Mouse (Mus musculus) lung, postnatal 4 days (tissue): ENCODE data around the gene Kncn.
A peak's percentile ranks its signal among the peaks of the same experiment; 100 is the strongest.

ENCODE experiments used
- DNase-seq, 2 experiments: peaks; one replicate each; pipeline ENCODE4 v3.0.0; 2021

Kncn gene

DNA sequence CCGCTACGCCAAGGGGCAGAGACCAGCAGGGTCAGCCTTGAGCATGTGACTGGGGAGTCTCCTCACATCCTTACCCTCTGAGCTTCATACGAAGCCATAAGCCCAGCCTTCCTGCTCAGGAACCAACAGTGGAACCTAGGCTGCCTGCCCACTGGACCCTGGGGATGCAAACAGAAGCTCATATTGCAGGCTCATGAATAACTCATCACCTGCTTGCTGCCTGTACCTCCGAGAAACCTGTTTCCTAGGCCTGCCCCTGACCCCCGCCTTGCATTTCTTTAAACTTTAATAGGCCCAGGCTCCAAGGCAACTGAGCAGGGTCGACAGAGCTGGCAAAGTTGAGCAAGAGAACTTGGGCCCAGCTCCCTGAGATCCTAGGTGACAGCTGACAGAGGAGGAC is at the start of gene Kncn:
TSS of gene Kncn (plus strand) at position 379 of the 400 bp plus-strand sequence.
- no peak for DNase-seq

DNA sequence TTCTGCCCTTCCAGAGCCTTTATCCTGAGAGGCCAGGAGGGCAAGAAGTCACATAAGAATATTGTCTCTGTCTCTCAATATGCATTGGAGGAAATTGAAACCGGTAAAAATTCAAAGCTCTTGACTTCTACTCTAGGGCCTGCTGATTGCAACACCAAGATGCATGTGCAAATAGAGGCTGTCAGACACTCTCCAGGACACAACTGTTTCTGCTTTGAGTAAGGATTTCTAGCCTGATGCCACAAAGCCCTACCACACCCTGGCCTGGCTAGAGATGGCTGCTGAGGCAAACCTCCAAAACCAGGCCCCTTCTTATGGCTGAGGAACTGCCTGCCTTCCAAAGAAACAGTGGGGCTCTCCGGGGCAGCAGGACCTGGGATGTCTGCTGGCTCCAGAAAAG is 48.6 kb upstream of the Kncn start:
- DNase-seq = no peak

DNA sequence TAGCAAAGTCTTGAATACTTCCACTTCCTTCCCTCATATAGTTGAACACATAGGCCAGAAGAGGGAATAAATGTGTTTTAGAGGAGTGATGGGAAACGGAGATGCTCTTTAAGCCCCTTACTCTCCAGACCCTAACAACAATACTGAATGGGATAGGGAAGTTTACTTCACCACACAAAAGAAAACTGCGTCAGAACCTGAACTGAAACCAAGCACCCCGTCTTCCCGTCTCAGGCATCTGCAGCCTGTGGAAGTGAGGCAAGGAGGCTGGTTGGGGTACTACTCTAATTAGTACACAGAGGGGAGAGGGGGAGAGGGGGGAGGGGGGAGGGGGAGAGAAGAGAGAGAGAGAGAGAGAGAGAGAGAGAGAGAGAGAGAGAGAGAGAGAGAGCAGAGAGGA is 46.0 kb upstream of the Kncn start:
- DNase-seq = no peak

DNA sequence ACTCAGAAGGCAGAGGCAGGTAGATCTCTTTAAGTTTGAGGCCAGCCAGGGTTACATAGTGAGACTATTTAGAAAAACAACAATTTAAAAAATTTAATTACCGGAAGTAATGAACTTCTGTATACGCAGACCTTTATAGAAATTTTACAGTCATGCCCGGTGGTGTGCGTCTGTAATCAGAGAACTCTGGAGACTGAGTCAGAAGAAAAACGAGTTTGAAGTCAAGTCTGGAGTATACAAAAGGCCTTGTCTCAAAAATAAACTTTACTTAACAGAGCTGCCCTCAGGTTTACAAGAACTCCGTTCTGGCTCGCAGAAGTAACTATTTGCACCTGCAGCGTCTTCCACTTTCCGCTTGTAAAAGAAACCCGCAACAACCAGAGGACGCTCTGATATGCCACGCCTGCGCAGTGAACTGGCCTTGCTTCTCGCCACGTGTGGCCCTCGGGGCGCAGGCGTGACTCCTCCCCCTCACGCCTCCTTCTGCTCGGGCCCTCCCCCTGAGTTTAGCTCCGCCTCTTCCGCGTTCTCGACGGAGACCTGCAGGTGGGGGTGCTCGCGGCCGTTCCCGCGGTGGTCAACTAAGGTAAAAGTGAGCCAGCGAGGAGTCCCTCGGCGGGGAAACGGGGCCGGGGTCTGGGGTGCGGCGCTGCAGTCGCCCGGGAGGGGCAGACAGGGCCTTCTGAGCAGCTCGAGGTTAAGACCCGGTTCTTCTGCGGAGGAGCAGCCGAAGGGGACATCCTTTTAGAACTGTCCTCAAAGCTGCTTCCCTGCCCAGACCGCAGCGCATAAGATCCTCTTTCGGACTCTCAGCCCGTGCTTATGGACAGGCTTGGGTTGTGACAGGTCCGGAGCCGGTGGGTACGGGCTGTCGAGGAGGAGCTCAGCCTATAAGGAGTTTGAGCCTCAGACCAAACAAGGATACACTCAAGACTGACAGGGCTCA is 45.2 kb upstream of the Kncn start, which contains the start of gene Mknk1:
TSS of gene Mknk1 (plus strand) at position 503 of the 946 bp plus-strand sequence.
- DNase-seq = peak; percentile 95

DNA sequence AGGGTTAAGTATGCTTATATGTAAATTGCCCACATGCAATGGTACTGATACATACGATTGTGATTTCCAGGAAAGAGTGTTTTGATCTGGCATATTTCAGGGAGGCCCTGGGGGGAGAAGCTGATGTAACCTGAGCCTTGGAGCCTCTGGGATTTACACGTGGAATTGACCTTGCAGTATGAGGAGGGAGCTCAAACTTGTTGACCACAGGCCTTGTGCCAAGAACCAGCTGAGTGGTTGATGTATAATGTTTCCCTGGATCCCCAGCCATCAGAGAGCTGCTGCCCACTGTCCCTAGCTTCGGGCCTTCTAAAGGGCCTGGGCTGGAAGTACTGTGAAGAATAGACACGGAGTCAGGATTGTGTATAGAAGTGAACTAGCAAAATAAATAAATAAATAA is 44.2 kb upstream of the Kncn start:
- no peak for DNase-seq

DNA sequence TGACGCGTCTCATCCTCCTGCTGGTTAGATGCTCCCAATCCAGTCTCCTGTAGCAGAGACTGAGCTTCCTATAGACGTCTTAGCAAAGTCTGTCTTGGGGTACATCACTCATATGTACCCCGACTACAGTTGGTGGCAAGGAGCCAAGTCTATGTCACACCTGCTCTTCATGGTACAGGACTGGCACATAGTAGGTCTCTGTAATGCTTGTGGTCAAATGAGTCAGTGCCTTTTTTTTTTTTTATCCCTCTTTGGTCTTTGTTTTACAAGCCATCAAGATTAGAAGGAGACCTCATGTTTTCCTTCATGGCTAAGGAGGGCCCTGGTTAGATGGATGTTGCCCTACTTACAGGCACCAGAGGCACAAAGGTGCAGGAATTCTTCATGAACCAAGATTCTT is 43.4 kb upstream of the Kncn start:
- no peak for DNase-seq

DNA sequence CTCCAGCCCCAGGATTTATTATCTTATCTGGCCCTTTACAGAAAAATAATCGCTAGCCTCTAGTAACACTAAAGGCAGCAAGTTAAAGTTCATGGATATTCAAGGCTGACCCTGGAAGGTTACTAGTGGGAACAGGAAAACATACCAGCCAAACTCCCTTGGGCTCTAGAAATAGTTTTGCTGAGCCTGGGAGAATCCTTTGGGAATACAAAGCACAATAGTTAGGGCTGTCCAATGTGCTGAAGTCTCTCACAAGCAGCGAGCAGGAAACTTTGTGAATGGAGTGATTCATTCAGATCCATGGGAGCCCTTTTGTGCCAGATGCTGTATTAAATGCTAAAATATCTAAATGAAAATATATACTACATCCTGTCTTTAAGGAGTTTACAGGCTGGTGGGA is 37.5 kb upstream of the Kncn start:
- DNase-seq = no peak

DNA sequence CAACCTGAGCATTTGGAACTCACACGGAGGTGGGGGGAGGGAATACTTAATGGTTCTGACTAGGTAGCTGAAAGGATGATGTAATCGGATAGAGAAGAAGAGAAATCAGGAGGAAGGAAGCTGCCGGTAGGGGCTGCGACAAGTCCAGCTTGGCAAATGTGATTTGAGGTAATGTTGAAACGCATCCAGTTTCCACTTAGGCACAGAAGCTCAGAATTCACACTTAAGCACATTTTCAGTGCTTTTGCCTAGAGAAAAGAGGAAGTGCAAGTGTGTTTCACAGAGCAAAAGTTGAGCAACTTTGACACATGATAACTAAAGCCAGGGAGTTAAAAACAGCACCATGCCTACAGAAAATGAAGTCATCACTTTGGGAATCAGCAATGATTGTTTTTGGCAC is 36.8 kb upstream of the Kncn start:
- DNase-seq = peak; percentile 41

DNA sequence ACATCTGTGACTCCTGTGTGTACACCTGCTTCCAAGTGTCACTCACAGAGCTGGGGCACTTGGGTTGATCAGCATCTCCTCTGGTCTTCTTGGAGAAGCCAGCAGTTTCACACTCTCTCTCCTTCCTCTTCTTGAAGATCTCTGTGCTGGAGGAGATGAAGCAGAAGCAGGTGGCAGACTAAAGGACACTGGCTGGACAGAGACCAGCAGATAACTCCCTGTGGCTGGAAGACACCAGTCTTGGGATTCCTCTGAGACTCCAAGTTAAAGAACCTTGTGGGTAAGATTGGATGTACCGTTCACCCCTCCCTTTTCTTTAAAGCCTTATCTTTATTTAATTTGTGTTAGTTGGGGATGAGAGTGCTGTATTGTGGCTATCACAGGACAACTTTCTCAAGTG is 36.1 kb upstream of the Kncn start:
- DNase-seq = no peak

DNA sequence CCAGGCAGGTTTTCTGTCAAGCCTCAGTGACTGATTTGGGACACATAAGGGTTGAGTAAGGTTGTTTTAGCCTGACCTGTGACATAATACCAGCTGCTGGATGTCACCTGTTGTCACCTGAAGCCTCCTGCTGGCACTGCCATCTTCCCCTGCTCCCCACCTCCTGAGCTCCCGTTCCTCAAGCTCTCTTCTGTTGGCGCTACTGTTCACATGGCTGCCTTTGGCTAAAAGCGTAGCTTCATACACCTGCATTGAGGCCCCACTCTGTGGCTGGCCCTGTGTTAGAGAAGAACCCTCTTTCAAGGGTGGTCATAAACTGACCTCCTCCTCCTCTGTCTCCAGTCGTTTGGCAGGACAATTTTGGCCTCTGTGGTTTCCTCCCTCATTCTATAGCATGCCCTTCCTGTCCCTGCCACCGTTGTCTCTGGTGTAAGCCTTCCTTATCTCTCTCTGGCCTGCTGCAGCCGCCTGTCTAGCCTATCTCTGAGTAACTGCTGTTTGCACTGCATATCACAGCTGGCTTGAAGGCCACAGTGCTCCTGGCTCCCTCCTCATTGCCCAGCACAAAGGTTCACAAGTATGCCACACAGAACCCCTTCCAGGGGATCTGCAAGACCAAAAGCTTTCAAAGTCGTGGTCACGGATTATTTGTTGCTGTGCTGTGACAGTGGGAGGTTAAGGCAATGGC is 35.1 kb upstream of the Kncn start:
- no peak for DNase-seq

DNA sequence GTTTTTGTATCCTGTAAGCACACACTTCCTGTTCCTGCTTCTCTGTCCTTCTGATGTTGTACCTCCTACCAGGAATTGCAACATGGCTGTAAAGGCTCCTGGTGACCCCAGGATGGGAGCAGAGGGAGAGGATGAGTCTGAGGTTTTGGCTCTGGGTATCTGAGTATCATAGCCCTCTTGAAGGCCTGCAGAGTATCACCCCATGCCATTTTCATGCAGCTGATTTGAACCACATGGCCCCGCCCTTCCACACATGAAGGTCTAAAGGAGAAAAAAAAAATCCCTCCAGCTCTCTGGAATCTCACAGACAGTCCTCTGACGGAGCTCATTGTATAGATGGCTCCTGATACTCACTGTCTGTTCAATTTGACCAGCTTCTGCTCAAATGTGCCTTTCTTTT is 34.1 kb upstream of the Kncn start:
- no peak for DNase-seq

DNA sequence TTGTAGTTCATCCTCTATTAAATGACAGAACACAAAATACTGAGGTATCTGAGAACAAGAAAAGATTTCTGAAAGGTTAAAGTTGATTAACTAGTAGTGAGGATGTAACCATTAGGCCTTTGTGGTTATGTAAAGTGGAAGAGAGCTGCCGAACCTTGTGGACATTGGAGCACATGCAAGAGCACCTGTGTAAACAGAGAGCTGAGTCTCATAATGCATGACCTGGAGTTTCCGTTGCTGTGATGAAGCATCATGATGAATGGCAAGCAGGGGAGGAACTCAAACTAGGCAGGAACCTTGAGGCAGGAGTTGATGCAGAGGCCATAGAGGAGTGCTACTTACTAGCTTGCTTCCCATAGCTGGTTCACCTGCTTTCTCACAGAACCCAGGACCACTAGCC is 33.6 kb upstream of the Kncn start:
- no peak for DNase-seq

DNA sequence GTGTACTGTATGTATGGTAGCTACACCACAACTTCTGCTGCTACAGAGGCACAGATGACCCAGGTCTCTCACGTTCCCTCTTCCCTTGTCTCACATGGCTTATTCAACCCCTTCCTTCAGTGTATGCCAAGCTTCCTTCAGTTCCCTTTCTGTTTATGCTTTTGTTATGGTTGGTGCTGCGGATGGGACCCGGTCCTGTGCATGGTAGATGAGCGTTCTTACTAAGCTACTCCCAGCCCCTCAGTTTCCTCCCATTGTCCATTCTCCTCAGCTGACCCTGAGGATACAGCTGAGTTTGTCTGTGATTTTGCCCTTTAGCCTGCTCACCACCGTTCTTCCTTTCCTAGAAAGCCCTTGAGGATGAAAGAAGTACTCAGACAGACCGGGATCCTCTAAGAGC is 32.6 kb upstream of the Kncn start:
- peak in 1 of 2 experiments; percentile 61 for DNase-seq

DNA sequence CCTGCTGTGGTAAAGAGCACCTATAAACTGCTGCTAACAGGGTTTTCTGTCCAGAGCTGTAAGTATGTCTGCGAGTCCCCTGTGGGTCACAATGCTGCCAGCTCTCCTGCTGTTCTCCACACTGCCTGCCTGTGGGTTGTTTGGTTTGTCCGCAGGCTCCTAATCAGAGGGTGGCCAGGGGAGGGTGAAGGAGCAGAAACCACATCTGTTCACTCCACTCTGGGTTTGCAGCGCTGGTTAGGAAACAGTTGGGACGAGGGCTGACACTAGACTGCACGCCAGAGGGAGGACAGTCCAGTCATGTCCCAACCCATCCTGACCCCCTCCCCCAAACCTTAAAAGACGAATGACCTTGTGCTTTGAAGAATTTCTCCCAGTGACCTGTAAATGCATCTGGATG is 29.1 kb upstream of the Kncn start:
- DNase-seq = no peak

DNA sequence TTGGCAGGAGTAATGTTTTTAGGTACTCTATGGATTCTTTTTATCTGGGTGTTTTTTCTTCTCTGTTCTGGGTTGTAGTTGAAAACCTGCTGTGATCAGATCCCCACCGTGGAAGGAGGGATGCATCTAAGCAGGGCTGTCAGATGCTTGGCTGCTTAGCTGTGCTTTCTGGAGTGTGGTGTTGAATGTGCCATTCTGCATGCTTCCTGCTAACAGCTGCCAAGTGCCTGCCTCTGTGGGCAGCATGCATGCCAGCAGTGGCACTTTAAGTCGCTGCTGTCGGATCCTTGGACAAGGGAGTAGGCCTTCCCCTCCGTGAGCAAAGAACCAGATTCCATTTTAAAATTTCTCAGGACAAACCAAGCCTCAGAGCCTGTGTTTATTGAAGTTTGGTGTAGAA is 28.6 kb upstream of the Kncn start:
- DNase-seq = no peak

DNA sequence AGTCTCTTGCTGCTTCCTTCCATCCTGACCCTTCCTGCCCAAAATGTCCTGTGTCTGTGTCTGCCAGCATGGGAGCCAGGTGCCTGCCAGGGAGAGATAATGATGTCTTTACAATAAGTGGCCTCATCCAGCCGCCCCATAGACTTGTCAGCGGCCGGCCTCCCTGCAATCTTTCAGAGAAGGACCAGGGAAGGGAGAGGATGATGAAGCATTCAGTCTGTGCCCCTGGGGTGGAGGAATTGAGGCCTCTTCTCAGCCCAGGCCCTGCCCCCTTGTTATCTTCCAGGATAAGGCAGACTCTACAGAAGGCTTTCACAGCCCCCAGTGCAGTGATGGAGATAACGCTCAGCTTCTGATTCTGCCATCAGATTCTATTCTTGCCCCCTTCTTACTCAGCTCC is 27.9 kb upstream of the Kncn start:
- DNase-seq = no peak

DNA sequence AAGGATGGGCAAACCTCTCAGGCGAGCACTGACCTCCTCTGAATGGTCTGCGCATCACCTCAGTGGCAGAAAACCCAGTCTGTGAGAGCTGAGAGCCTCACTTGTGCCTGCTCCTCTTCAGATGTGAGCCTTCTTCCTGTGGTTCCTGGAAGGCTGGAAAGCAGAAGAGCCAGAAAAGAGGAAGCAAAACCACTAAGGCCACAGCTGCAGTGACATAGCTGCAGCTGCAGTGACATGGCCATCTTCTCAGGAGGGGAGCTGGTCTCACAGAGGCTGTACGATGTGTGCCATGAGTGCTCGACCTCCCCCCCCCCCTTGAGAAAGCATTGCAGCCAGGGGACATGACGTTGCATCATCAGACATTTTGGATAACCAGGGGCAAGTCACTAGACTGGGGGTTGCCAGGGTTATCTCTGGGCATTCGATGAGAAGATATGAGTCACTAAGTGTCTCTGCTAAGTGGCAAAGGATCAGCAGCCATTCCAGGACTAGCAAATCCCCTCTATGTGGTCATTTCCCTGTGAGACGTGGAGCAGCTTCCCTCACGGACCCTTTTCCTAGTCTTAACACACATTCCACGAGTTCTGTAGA is 26.8 kb upstream of the Kncn start:
- DNase-seq = no peak

DNA sequence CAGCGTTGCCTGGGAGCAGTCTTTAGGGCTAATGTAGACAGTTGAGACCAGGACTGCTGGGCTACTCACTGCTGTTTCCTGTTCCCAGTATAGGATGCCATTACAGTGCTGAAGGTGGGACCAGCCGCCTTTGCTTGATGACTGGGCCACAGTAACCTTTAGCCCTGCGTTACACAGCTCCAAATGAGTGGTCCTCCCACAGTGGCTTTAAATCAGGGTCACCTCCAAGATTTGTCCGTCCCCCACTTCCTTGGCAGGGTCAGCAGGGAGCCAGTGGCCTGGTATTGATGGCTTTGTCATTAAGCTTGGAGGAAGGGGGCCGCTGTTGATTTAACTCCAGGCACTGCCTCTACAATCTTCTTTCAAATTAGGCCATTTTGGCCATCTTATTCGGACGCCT is 20.8 kb upstream of the Kncn start:
- no peak for DNase-seq

DNA sequence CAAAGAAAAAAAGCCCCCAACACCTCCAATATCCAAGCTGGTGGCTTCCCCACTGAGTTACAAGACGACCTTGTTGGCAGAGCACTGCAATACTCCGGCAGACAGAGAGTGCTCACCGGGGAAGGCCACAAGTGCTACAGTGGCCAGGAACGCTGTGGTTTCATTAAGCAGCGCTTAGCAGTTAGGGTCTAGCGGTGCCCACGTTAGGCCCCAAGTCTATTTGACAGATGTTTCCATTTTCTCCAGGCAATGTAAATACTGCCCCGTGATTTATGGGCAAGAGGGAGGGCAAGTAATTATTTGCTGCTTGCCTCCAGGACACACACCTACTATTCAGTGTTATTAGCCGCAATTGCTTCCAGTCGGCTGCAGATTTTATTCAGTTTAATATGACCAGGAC is 20.3 kb upstream of the Kncn start:
- no peak for DNase-seq

DNA sequence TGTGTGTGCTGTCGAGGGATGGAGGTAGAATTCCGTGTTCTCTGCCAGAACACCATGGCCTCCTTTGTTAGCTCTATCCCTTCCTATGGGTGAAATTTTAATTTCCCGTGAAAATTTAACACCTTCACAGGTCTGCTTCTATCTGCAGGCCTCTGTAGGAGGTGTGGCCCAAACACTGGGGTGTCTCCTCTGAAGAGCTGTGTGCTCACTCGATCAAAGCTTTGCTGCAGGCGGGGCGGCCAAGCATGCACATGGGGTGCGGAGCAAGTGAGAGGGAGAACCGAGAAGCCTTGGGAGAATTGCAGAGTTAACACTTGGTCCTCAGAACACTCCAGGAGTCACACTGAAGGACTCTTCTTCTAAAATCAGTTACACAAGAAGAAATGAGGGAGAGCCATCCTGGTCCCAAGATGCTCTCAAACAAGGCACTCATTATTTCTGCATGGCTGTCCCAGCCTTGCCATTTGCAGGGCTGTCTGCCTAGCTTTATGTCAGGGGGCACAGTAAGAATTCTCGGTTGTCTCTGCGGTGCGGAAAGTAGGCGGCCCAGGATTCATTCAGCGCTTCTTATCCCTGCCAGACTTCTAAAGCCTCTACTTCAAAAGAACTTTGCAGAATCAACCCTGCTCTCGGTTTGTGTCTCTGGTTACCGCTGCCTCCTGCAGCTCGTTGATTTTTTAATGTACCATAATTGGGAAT is 14.5 kb upstream of the Kncn start:
- DNase-seq = no peak

DNA sequence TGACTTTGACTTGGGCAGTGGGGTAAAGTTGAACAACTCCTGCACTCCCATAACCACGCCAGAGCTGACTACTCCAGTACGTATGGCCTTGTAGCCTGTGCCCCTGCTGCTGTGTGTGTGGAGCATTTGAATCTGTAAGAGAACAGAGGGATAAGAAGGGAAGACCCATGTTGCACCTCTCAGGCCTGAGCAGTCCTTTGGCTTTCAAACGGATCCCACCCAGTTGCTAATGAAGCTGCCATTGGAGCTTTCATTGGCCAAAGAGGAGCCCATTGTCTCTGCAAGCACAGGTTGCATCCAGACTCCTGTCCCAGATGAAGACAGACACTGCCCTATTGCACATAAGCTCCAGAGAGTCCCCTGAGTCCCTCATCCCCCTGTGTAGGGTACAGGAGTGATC is 11.0 kb upstream of the Kncn start:
- DNase-seq = no peak

DNA sequence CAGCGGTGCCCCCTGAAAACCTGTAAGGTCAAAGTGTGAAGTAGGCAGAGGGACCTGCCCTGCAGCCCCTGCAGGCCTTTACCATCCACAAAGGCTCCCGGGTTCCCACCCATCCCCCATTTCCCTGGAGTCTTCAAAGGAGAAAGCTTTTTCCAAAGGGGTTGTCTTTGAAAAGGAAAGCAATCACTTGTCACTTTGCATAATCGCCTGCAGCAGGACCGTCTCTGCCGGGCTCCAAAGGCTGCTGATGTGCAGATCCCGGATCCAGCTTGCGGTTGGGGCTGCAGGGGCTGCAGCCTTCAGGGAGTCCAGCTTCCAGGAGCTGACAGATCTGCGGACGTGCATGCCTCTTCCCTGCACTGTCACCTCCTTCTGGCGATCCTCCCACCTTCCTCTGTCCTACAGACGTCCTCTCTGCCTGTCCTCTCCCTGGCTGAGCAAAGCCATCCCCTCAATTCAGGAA is 6.0 kb upstream of the Kncn start:
- DNase-seq = peak in 1 of 2 experiments; percentile 31

DNA sequence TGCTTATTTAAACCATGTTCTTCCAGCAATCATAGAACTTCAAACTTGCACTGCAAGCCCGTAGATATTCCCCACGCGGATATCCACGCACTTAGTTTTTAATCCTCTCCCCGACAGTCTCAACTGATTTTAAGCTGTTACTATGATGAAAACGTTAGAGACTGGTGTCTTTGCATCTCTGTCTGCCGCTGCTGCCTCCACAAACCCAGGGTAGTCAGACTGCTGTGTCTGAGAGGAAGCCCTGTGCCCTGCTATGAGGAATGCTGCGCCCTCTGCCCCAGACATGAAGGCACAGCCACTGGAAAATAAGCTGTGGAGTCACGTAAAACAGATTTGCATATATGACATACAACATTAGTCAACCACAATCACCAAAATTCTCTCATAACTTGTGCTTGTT is 5.4 kb upstream of the Kncn start:
- no peak for DNase-seq
